Mouse (Mus musculus): ENCODE results near the gene Usp27x. TPM values are rescaled to one million over a fixed set of nuclear protein-coding genes. Genes with fewer than 3 reads are reported as not detected.

Gene Usp27x
- polyA plus RNA-seq (2015; fragmentation: Nextera tagmentation; extraction: Ambion mirVana): 1.3 and 1.7 TPM in 2 replicates

GRCm38 (mm10) chrX:7375716-7376480, at the start of gene Usp27x:
TSS of gene Usp27x (minus strand) at chrX:7375830.
- Histone ChIP-seq H3K9ac (peak within 1 kb of the TSS; percentile 74), H3K9me3 (no peaks in the 10 kb centered on the region), H3K4me2 (peak within 1 kb of the TSS; percentile 73), H3K27me3 (no peaks in the 10 kb centered on the region), H3K27ac (peak within 1 kb of the TSS; percentile 94), H3K4me3 (peak within 1 kb of the TSS; percentile 56), H3K36me3 (no peaks in the 10 kb centered on the region; the same call in 1 of the 2 replicates), H3K4me1 (no peaks in the 10 kb centered on the region; the same call in 1 of the 2 replicates)
- peak; percentile 86 for ATAC-seq (ENCODE audit: insufficient number of reproducible peaks, insufficient read depth, low FRiP score, low TSS enrichment, low read depth)
- 20% methylated on average over 51 of the region's 51 CpGs for WGBS

- peak overlapping the region; percentile 68 for H3K9ac ChIP-seq
- H3K4me1 ChIP-seq: no peaks in the 10 kb centered on the region
- WGBS: 22% methylated on average over 26 of the region's 26 CpGs
- no peaks in the 10 kb centered on the region for H3K9me3 ChIP-seq
- H3K4me2 ChIP-seq: peak overlapping the region; percentile 56
- no peaks in the 10 kb centered on the region for H3K36me3 ChIP-seq
- H3K27ac ChIP-seq: no peak overlapping the region
- H3K27me3 ChIP-seq: no peaks in the 10 kb centered on the region
- ATAC-seq (ENCODE audit: insufficient number of reproducible peaks, insufficient read depth, low FRiP score, low TSS enrichment, low read depth): no peak
- peak overlapping the region; percentile 47 for H3K4me3 ChIP-seq
Measured at GRCm38 (mm10) chrX:7422691-7423111, 47.1 kb upstream of the Usp27x start.

GRCm38 (mm10) chrX:7422166-7422565, 46.5 kb upstream of the Usp27x start:
- Histone ChIP-seq H3K36me3 (no peaks in the 10 kb centered on the region), H3K4me3 (peak overlapping the region; percentile 47), H3K27ac (no peak overlapping the region), H3K4me1 (no peaks in the 10 kb centered on the region), H3K9me3 (no peaks in the 10 kb centered on the region), H3K27me3 (no peaks in the 10 kb centered on the region), H3K9ac (peak overlapping the region; percentile 68), H3K4me2 (peak overlapping the region; percentile 56)
- no peak for ATAC-seq (ENCODE audit: insufficient number of reproducible peaks, insufficient read depth, low FRiP score, low TSS enrichment, low read depth)
- 62% methylated on average over 6 of the region's 6 CpGs for WGBS

- H3K27ac ChIP-seq: no peak overlapping the region
- H3K9me3 ChIP-seq: no peaks in the 10 kb centered on the region
- no peak overlapping the region for H3K4me2 ChIP-seq
- no peaks in the 10 kb centered on the region for H3K4me1 ChIP-seq
- ATAC-seq (ENCODE audit: insufficient number of reproducible peaks, insufficient read depth, low FRiP score, low TSS enrichment, low read depth): no peak
- no peaks in the 10 kb centered on the region for H3K36me3 ChIP-seq
- WGBS: 41% methylated on average over 3 of the region's 3 CpGs
- H3K27me3 ChIP-seq: no peaks in the 10 kb centered on the region
- H3K9ac ChIP-seq: no peak overlapping the region
- no peak overlapping the region for H3K4me3 ChIP-seq
Measured at GRCm38 (mm10) chrX:7421016-7421415, 45.4 kb upstream of the Usp27x start.

GRCm38 (mm10) chrX:7416178-7416871, 40.7 kb upstream of the Usp27x start:
- Histone ChIP-seq H3K9me3 (no peaks in the 10 kb centered on the region), H3K36me3 (no peaks in the 10 kb centered on the region), H3K27me3 (no peaks in the 10 kb centered on the region), H3K4me3 (no peak overlapping the region), H3K4me1 (no peaks in the 10 kb centered on the region), H3K9ac (no peak overlapping the region), H3K4me2 (no peak overlapping the region), H3K27ac (no peak overlapping the region)
- WGBS: 60% methylated on average over 12 of the region's 12 CpGs
- no peak for ATAC-seq (ENCODE audit: insufficient number of reproducible peaks, insufficient read depth, low FRiP score, low TSS enrichment, low read depth)

GRCm38 (mm10) chrX:7415308-7415707, 39.7 kb upstream of the Usp27x start:
- H3K27ac ChIP-seq: no peak overlapping the region
- no peak overlapping the region for H3K4me3 ChIP-seq
- whole genome bisulfite sequencing: 91% methylated on average over 6 of the region's 6 CpGs
- no peaks in the 10 kb centered on the region for H3K9me3 ChIP-seq
- H3K36me3 ChIP-seq: no peaks in the 10 kb centered on the region
- H3K4me2 ChIP-seq: no peak overlapping the region
- H3K9ac ChIP-seq: no peak overlapping the region
- no peaks in the 10 kb centered on the region for H3K27me3 ChIP-seq
- no peak for ATAC-seq (ENCODE audit: insufficient number of reproducible peaks, insufficient read depth, low FRiP score, low TSS enrichment, low read depth)
- H3K4me1 ChIP-seq: no peaks in the 10 kb centered on the region

GRCm38 (mm10) chrX:7412239-7413033, 36.8 kb upstream of the Usp27x start:
- H3K36me3 ChIP-seq: no peaks in the 10 kb centered on the region
- ATAC-seq (ENCODE audit: insufficient number of reproducible peaks, insufficient read depth, low FRiP score, low TSS enrichment, low read depth): no peak
- no peak overlapping the region for H3K27ac ChIP-seq
- no peak overlapping the region for H3K4me3 ChIP-seq
- H3K27me3 ChIP-seq: no peaks in the 10 kb centered on the region
- no peaks in the 10 kb centered on the region for H3K9me3 ChIP-seq
- 72% methylated on average over 16 of the region's 16 CpGs for WGBS
- H3K4me2 ChIP-seq: no peak overlapping the region
- no peaks in the 10 kb centered on the region for H3K4me1 ChIP-seq
- H3K9ac ChIP-seq: no peak overlapping the region

GRCm38 (mm10) chrX:7376586-7376985, 956 bp upstream of the Usp27x start:
- Histone ChIP-seq H3K9me3 (no peaks in the 10 kb centered on the region), H3K36me3 (no peaks in the 10 kb centered on the region; the same call in 1 of the 2 replicates), H3K9ac (peak overlapping the region; percentile 74), H3K4me2 (peak overlapping the region; percentile 73), H3K4me3 (peak overlapping the region; percentile 56), H3K27me3 (no peaks in the 10 kb centered on the region), H3K27ac (peak overlapping the region; percentile 94), H3K4me1 (no peaks in the 10 kb centered on the region; the same call in 1 of the 2 replicates)
- WGBS: 46% methylated on average over 4 of the region's 4 CpGs
- ATAC-seq (ENCODE audit: insufficient number of reproducible peaks, insufficient read depth, low FRiP score, low TSS enrichment, low read depth): no peak

GRCm38 (mm10) chrX:7375322-7375715, 311 bp downstream of the Usp27x start:
- Histone ChIP-seq H3K36me3 (no peaks in the 10 kb centered on the region; the same call in 1 of the 2 replicates), H3K9ac (peak overlapping the region; percentile 74), H3K27ac (peak overlapping the region; percentile 94), H3K4me2 (peak overlapping the region; percentile 73), H3K27me3 (no peaks in the 10 kb centered on the region), H3K4me1 (no peaks in the 10 kb centered on the region; the same call in 1 of the 2 replicates), H3K9me3 (no peaks in the 10 kb centered on the region), H3K4me3 (peak overlapping the region; percentile 56)
- ATAC-seq (ENCODE audit: insufficient number of reproducible peaks, insufficient read depth, low FRiP score, low TSS enrichment, low read depth): peak; percentile 57; the same call in 1 of the 2 replicates
- 19% methylated on average over 40 of the region's 40 CpGs for WGBS

GRCm38 (mm10) chrX:7325455-7325854, 50.2 kb downstream of the Usp27x start:
- H3K4me3 ChIP-seq: no peak overlapping the region
- H3K27ac ChIP-seq: no peak overlapping the region
- H3K27me3 ChIP-seq: no peaks in the 10 kb centered on the region
- no peak overlapping the region for H3K4me2 ChIP-seq
- H3K9me3 ChIP-seq: no peaks in the 10 kb centered on the region
- H3K36me3 ChIP-seq: no peaks in the 10 kb centered on the region
- 41% methylated on average over 2 of the region's 2 CpGs for WGBS
- ATAC-seq (ENCODE audit: insufficient number of reproducible peaks, insufficient read depth, low FRiP score, low TSS enrichment, low read depth): no peak
- H3K4me1 ChIP-seq: no peaks in the 10 kb centered on the region
- no peak overlapping the region for H3K9ac ChIP-seq

GRCm38 (mm10) chrX:7322288-7322687, 53.3 kb downstream of the Usp27x start:
- H3K9me3 ChIP-seq: no peaks in the 10 kb centered on the region
- H3K27ac ChIP-seq: no peak overlapping the region
- no peaks in the 10 kb centered on the region for H3K4me1 ChIP-seq
- H3K4me2 ChIP-seq: no peak overlapping the region
- no peak overlapping the region for H3K9ac ChIP-seq
- H3K36me3 ChIP-seq: no peaks in the 10 kb centered on the region
- no peak for ATAC-seq (ENCODE audit: insufficient number of reproducible peaks, insufficient read depth, low FRiP score, low TSS enrichment, low read depth)
- H3K27me3 ChIP-seq: no peaks in the 10 kb centered on the region
- no peak overlapping the region for H3K4me3 ChIP-seq
- 14% methylated on average over 7 of the region's 7 CpGs for WGBS
